23 mouse cellular contexts compared by ENCODE assay signal in the genomic region with DNA sequence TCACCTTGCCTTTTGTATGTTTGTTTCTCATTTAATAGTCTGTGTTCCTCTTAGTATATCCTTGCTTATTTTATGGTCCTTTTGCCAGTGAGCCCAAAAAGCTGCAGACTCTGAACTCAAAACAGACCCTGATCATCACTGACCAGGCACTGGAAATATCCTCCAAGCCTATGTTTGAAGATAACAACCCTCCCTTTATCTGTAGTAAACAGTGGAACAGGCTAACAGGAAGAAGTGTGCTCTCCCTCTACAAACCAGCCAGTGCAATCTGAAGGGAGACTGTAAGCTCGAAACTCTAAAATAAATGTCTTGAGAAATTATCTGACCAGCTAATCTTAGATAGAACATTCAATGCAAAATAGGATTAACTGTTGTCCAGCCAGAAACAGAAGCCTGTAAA.
DNase-seq lines count a peak whose midpoint lies in the region; ATAC-seq lines count a peak whose summit lies in the region.
"Had no signal": no experiment of that assay in that cellular context is flagged by ENCODE, and none has a peak within 500 bp of the region (broad histone marks: within the 10 kb centered on the region; RNA-seq: fewer than 3 reads in every experiment).

No protein-coding gene starts in this region.

- H3K4me3 ChIP-seq in heart, embryonic 12.5 days = no peak overlapping the region
- H3K4me3 ChIP-seq in liver, embryonic 13.5 days (replicated peaks) = no peak overlapping the region
- no peak overlapping the region for H3K4me3 ChIP-seq in liver, embryonic 16.5 days (ENCODE audit: low read depth, low read length)
- H3K4me3 ChIP-seq in kidney, embryonic 15.5 days (replicated peaks) = no peak overlapping the region
- H3K4me3 ChIP-seq: forebrain, embryonic 10.5 days; forebrain, embryonic 13.5 days; heart, embryonic 15.5 days; hindbrain, embryonic 12.5 days; hindbrain, embryonic 15.5 days had no signal

- H3K9me3 ChIP-seq in heart, embryonic 12.5 days (replicated peaks) = no peaks in the 10 kb centered on the region
- H3K9me3 ChIP-seq in liver, embryonic 13.5 days (replicated peaks) = no peaks in the 10 kb centered on the region
- no peaks in the 10 kb centered on the region for H3K9me3 ChIP-seq in liver, embryonic 16.5 days (replicated peaks; ENCODE audit: control insufficient read depth, low read length)
- H3K9me3 ChIP-seq in kidney, embryonic 15.5 days (replicated peaks) = no peaks in the 10 kb centered on the region
- H3K9me3 ChIP-seq: forebrain, embryonic 10.5 days; forebrain, embryonic 13.5 days; heart, embryonic 15.5 days; hindbrain, embryonic 12.5 days; hindbrain, embryonic 15.5 days had no signal

- H3K4me2 ChIP-seq in heart, embryonic 12.5 days = no peak overlapping the region
- H3K4me2 ChIP-seq in liver, embryonic 13.5 days = peak overlapping the region; percentile 6; the same call in 1 of the 2 replicates
- no peak overlapping the region for H3K4me2 ChIP-seq in liver, embryonic 16.5 days (ENCODE audit: low read depth, low read length)
- H3K4me2 ChIP-seq in kidney, embryonic 15.5 days = no peak overlapping the region
- H3K4me2 ChIP-seq: forebrain, embryonic 13.5 days; heart, embryonic 11.5 days; heart, embryonic 15.5 days; hindbrain, embryonic 12.5 days; hindbrain, embryonic 15.5 days had no signal

- 39% methylated on average over 1 of the region's 1 CpGs for WGBS in heart, embryonic 12.5 days
- 12% methylated on average over 1 of the region's 1 CpGs for WGBS in liver, embryonic 13.5 days (ENCODE audit: insufficient replicate concordance)
- WGBS in liver, embryonic 16.5 days (ENCODE audit: insufficient replicate concordance) = 18% methylated on average over 1 of the region's 1 CpGs
- WGBS in kidney, embryonic 15.5 days = 75% methylated on average over 1 of the region's 1 CpGs

- intact Hi-C loops in heart, postnatal 25 days (cut with DNase I) = no loop called here
- intact Hi-C loops in left cerebral cortex, postnatal 36 days (cut with DNase I) = no loop called here

- 0 out of 2 replicates have a peak, but pooled peaks cover 2% of the 10 kb centered on the region for H3K4me1 ChIP-seq in heart, embryonic 12.5 days (replicated peaks)
- H3K4me1 ChIP-seq in liver, embryonic 13.5 days (replicated peaks) = peaks cover 14% of the 10 kb centered on the region
- H3K4me1 ChIP-seq in liver, embryonic 16.5 days (ENCODE audit: control insufficient read depth, low read depth, low read length) = no peaks in the 10 kb centered on the region
- H3K4me1 ChIP-seq in kidney, embryonic 15.5 days = no peaks in the 10 kb centered on the region
- H3K4me1 ChIP-seq: forebrain, embryonic 13.5 days; heart, embryonic 15.5 days; hindbrain, embryonic 12.5 days; hindbrain, embryonic 15.5 days had no signal

- no peaks in the 10 kb centered on the region for H3K27me3 ChIP-seq in heart, embryonic 12.5 days (replicated peaks)
- no peaks in the 10 kb centered on the region for H3K27me3 ChIP-seq in liver, embryonic 13.5 days
- no peaks in the 10 kb centered on the region for H3K27me3 ChIP-seq in liver, embryonic 16.5 days (ENCODE audit: control insufficient read depth, insufficient read depth, low read depth, low read length)
- no peaks in the 10 kb centered on the region for H3K27me3 ChIP-seq in kidney, embryonic 15.5 days
- H3K27me3 ChIP-seq: forebrain, embryonic 13.5 days; heart, embryonic 15.5 days; hindbrain, embryonic 12.5 days; hindbrain, embryonic 15.5 days had no signal

- H3K36me3 ChIP-seq in heart, embryonic 12.5 days = no peaks in the 10 kb centered on the region
- H3K36me3 ChIP-seq in liver, embryonic 13.5 days = no peaks in the 10 kb centered on the region
- H3K36me3 ChIP-seq in liver, embryonic 16.5 days (ENCODE audit: control insufficient read depth, insufficient read depth) = no peaks in the 10 kb centered on the region
- no peaks in the 10 kb centered on the region for H3K36me3 ChIP-seq in kidney, embryonic 15.5 days
- H3K36me3 ChIP-seq: forebrain, embryonic 10.5 days; heart, embryonic 15.5 days; hindbrain, embryonic 12.5 days; hindbrain, embryonic 15.5 days had no signal

- no peak overlapping the region for H3K27ac ChIP-seq in heart, embryonic 12.5 days (ENCODE audit: poor library complexity, severe bottlenecking)
- H3K27ac ChIP-seq in liver, embryonic 13.5 days = no peak overlapping the region; the same call in 1 of the 2 replicates
- H3K27ac ChIP-seq in liver, embryonic 16.5 days (ENCODE audit: low read length) = no peak overlapping the region
- no peak overlapping the region for H3K27ac ChIP-seq in kidney, embryonic 15.5 days
- H3K27ac ChIP-seq: forebrain, embryonic 10.5 days; forebrain, embryonic 13.5 days; heart, embryonic 15.5 days; hindbrain, embryonic 12.5 days; hindbrain, embryonic 15.5 days had no signal

- no peak overlapping the region for H3K9ac ChIP-seq in heart, embryonic 12.5 days
- H3K9ac ChIP-seq in liver, embryonic 13.5 days = no peak overlapping the region
- H3K9ac ChIP-seq in liver, embryonic 16.5 days (ENCODE audit: low read depth, low read length) = no peak overlapping the region
- H3K9ac ChIP-seq in kidney, embryonic 15.5 days = no peak overlapping the region
- H3K9ac ChIP-seq: forebrain, embryonic 13.5 days; heart, embryonic 15.5 days; hindbrain, embryonic 12.5 days; hindbrain, embryonic 15.5 days had no signal

- ATAC-seq in heart, embryonic 12.5 days (ENCODE audit: insufficient number of reproducible peaks, low FRiP score) = 0 out of 2 replicates have a peak, but pooled peaks have one; percentile 59
- ATAC-seq in liver, embryonic 13.5 days (ENCODE audit: low read depth) = peak; percentile 98
- ATAC-seq in liver, embryonic 16.5 days (ENCODE audit: low read depth) = peak; percentile 77
- no peak for ATAC-seq in kidney, embryonic 15.5 days (replicated peaks; ENCODE audit: low FRiP score)
- ATAC-seq: forebrain, embryonic 13.5 days; forebrain, embryonic 16.5 days; Patski had no signal

- no peak for DNase-seq in heart, postnatal 25 days (ENCODE audit: low spot score)
- no peak for DNase-seq in liver, embryonic 13.5 days
- DNase-seq in left cerebral cortex, postnatal 36 days (ENCODE audit: low spot score in 2 of 2) = no peak
- DNase-seq: adrenal gland, postnatal 10 days; adrenal gland, postnatal 36 days; cerebellum, adult 18-20 months; cerebellum, adult 9-10 months; cerebellum, postnatal 14 days; gastrocnemius, postnatal 10 days; gastrocnemius, postnatal 36 days; heart, postnatal 10 days; heart, postnatal 4 days had no signal
